Mouse (Mus musculus) MEL (cell line): Measurements from ENCODE around the gene Kncn. TPM values are rescaled to one million over a fixed set of nuclear protein-coding genes. Genes with fewer than 3 reads are reported as not detected.

Experiments
- DNase-seq: peaks from one replicate; pipeline ENCODE4 v3.0.0; 2011; ENCODE audit warnings: low read depth, low spot score
- H3K27ac ChIP-seq: 2 replicates; pipeline ENCODE4 v1.5.1; 2012; ENCODE audit warnings: low read depth, mild to moderate bottlenecking, control low read depth, low read length, moderate library complexity; ENCODE audit not compliant: control insufficient read depth
- H3K27me3 ChIP-seq, 2 experiments: fragments of 150-350 bp in 1 of 2; sonication (generic) in 1 of 2; 2 replicates each; pipeline ENCODE4 v1.6.1; 2012; ENCODE audit warnings: low read length in 2 of 2, mild to moderate bottlenecking in 2 of 2, improper control_type of control experiment in 1 of 2, moderate library complexity in 1 of 2; ENCODE audit not compliant: insufficient read depth in 2 of 2, control insufficient read depth in 1 of 2
- H3K36me3 ChIP-seq, 2 experiments: 2 replicates each; pipeline ENCODE4 v1.6.1; 2012 to 2014; ENCODE audit warnings: low read length in 2 of 2, improper control_type of control experiment in 1 of 2, inconsistent platforms in 1 of 2, mild to moderate bottlenecking in 1 of 2; ENCODE audit not compliant: insufficient read depth in 2 of 2, control insufficient read depth in 1 of 2
- H3K4me1 ChIP-seq, 2 experiments: fragments of 150-350 bp in 1 of 2; sonication (generic) in 1 of 2; 2 replicates each; pipeline ENCODE4 v1.6.1; 2012; ENCODE audit warnings: low read length in 2 of 2, improper control_type of control experiment in 1 of 2, mild to moderate bottlenecking in 1 of 2; ENCODE audit not compliant: insufficient read depth in 2 of 2, control insufficient read depth in 1 of 2
- H3K4me3 ChIP-seq, 2 experiments: fragments of 150-350 bp in 1 of 2; sonication (generic) in 1 of 2; 2 replicates each; pipeline ENCODE4 v1.5.1; 2012; ENCODE audit warnings: low read depth in 2 of 2, low read length in 2 of 2, mild to moderate bottlenecking in 2 of 2, moderate library complexity in 2 of 2, control low read depth in 1 of 2, improper control_type of control experiment in 1 of 2; ENCODE audit not compliant: control insufficient read depth in 1 of 2, insufficient read depth in 1 of 2
- H3K79me2 ChIP-seq: 2 replicates; pipeline ENCODE4 v1.6.1; 2012; ENCODE audit warnings: mild to moderate bottlenecking, low read length, moderate library complexity; ENCODE audit not compliant: control insufficient read depth, poor library complexity, insufficient read depth
- H3K9ac ChIP-seq: 2 replicates; pipeline ENCODE4 v1.6.1; 2012; ENCODE audit warnings: low read depth, mild to moderate bottlenecking, control low read depth, low read length, moderate library complexity; ENCODE audit not compliant: control insufficient read depth, poor library complexity, severe bottlenecking
- H3K9me3 ChIP-seq: fragments of 150-350 bp; sonication (generic); replicated peaks from 2 replicates; pipeline ENCODE4 v1.6.1; 2012; ENCODE audit warnings: mild to moderate bottlenecking, low read length, improper control_type of control experiment, moderate library complexity; ENCODE audit not compliant: insufficient read depth
- GATA1 ChIP-seq: IDR thresholded peaks from 2 replicates; pipeline ENCODE4 v1.6.1; 2011; ENCODE audit warnings: low read depth, low read length, improper control_type of control experiment
- HCFC1 ChIP-seq: IDR thresholded peaks from 2 replicates; pipeline ENCODE4 v1.6.1; 2012; ENCODE audit warnings: low read depth, mild to moderate bottlenecking, inconsistent platforms, low read length, improper control_type of control experiment, moderate library complexity
- KAT2A ChIP-seq: conservative IDR thresholded peaks from 2 replicates; pipeline ENCODE4 v1.6.1; 2012; ENCODE audit warnings: low read depth, low read length, improper control_type of control experiment, inconsistent platforms
- MAZ ChIP-seq: IDR thresholded peaks from 2 replicates; pipeline ENCODE4 v1.6.1; 2012; ENCODE audit warnings: low read depth, mild to moderate bottlenecking, inconsistent platforms, low read length, improper control_type of control experiment
- MXI1 ChIP-seq: IDR thresholded peaks from 2 replicates; pipeline ENCODE4 v1.6.1; 2011; ENCODE audit warnings: mild to moderate bottlenecking, low read depth, low read length, improper control_type of control experiment
- MYB ChIP-seq: IDR thresholded peaks from 2 replicates; pipeline ENCODE4 v1.6.1; 2011; ENCODE audit warnings: mild to moderate bottlenecking, low read depth, low read length, improper control_type of control experiment
- NELFE ChIP-seq: IDR thresholded peaks from 2 replicates; pipeline ENCODE4 v1.6.1; 2011; ENCODE audit warnings: low read depth, low read length, improper control_type of control experiment
- NRF1 ChIP-seq: IDR thresholded peaks from 2 replicates; pipeline ENCODE4 v1.6.1; 2014; ENCODE audit warnings: low read depth, mild to moderate bottlenecking, inconsistent platforms, low read length, improper control_type of control experiment, moderate library complexity; ENCODE audit not compliant: poor library complexity, insufficient read depth, severe bottlenecking
- POLR2A ChIP-seq, 2 experiments: IDR thresholded peaks; 2 replicates each; pipeline ENCODE4 v1.6.1; 2011 to 2012; ENCODE audit warnings: low read length in 2 of 2, mild to moderate bottlenecking in 2 of 2, control low read depth in 1 of 2, improper control_type of control experiment in 1 of 2, low read depth in 1 of 2, moderate library complexity in 1 of 2; ENCODE audit not compliant: control insufficient read depth in 1 of 2, insufficient read depth in 1 of 2, poor library complexity in 1 of 2
- SIN3A ChIP-seq: IDR thresholded peaks from 2 replicates; pipeline ENCODE4 v1.6.1; 2012; ENCODE audit warnings: low read length, improper control_type of control experiment, inconsistent platforms
- TAL1 ChIP-seq: IDR thresholded peaks from 2 replicates; pipeline ENCODE4 v1.6.1; 2012; ENCODE audit warnings: mild to moderate bottlenecking, inconsistent platforms, low read length, moderate library complexity, mixed read lengths
- TBP ChIP-seq: IDR thresholded peaks from 2 replicates; pipeline ENCODE4 v1.8.0; 2011; ENCODE audit warnings: low read depth, low read length, improper control_type of control experiment
- UBTF ChIP-seq: IDR thresholded peaks from 2 replicates; pipeline ENCODE4 v1.6.1; 2012; ENCODE audit warnings: low read depth, mild to moderate bottlenecking, inconsistent platforms, low read length, improper control_type of control experiment, moderate library complexity, borderline replicate concordance; ENCODE audit not compliant: insufficient read depth
- USF1 ChIP-seq: IDR thresholded peaks from 2 replicates; pipeline ENCODE4 v1.6.1; 2014; ENCODE audit warnings: low read depth, mild to moderate bottlenecking, inconsistent platforms, low read length, improper control_type of control experiment, moderate library complexity
- ZKSCAN1 ChIP-seq: IDR thresholded peaks from 2 replicates; pipeline ENCODE4 v1.6.1; 2012; ENCODE audit warnings: low read depth, mild to moderate bottlenecking, inconsistent platforms, low read length, improper control_type of control experiment, moderate library complexity
- polyA plus RNA-seq, 2 experiments: library from polyadenylated mRNA; stranded (reverse) in 1 of 2; unstranded in 1 of 2; fragments of >175 nt in 1 of 2; fragments of >200 nt in 1 of 2; gene quantifications; 2 replicates each; pipeline versions ENCODE4 v1.2.1 to v1.2.4; 2012; ENCODE audit warnings: low replicate concordance in 2 of 2, low read depth in 1 of 2; ENCODE audit not compliant: insufficient read length in 2 of 2, insufficient read depth in 1 of 2, missing spikeins in 1 of 2
- total RNA-seq: library from RNA; depleted of rRNA; stranded (reverse); fragments of 300-350 nt; gene quantifications from 2 replicates; pipeline ENCODE4 v1.2.3, GENCODE M21; 2012

Kncn gene
- total and polyA plus RNA-seq, 3 experiments: not detected

DNA sequence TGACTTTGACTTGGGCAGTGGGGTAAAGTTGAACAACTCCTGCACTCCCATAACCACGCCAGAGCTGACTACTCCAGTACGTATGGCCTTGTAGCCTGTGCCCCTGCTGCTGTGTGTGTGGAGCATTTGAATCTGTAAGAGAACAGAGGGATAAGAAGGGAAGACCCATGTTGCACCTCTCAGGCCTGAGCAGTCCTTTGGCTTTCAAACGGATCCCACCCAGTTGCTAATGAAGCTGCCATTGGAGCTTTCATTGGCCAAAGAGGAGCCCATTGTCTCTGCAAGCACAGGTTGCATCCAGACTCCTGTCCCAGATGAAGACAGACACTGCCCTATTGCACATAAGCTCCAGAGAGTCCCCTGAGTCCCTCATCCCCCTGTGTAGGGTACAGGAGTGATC, 11.0 kb upstream of the Kncn start:
- H3K9ac ChIP-seq: no peak overlapping the region
- peaks cover 0 to 14% of the 10 kb centered on the region in 2 experiments; a peak in 2 of 4 replicates for H3K36me3 ChIP-seq
- no peaks in the 10 kb centered on the region for H3K79me2 ChIP-seq
- H3K27me3 ChIP-seq: no peaks in the 10 kb centered on the region
- H3K4me1 ChIP-seq: no peaks in the 10 kb centered on the region
- DNase-seq: no peak
- H3K9me3 ChIP-seq: no peaks in the 10 kb centered on the region
- TF ChIP-seq MAZ: no peak
- no peak overlapping the region for H3K4me3 ChIP-seq
- H3K27ac ChIP-seq: no peak overlapping the region

DNA sequence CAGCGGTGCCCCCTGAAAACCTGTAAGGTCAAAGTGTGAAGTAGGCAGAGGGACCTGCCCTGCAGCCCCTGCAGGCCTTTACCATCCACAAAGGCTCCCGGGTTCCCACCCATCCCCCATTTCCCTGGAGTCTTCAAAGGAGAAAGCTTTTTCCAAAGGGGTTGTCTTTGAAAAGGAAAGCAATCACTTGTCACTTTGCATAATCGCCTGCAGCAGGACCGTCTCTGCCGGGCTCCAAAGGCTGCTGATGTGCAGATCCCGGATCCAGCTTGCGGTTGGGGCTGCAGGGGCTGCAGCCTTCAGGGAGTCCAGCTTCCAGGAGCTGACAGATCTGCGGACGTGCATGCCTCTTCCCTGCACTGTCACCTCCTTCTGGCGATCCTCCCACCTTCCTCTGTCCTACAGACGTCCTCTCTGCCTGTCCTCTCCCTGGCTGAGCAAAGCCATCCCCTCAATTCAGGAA, 6.0 kb upstream of the Kncn start:
- Histone ChIP-seq H3K9ac (no peak overlapping the region), H3K79me2 (no peaks in the 10 kb centered on the region), H3K9me3 (no peaks in the 10 kb centered on the region), H3K36me3 (peaks cover 0 to 4% of the 10 kb centered on the region in 2 experiments; a peak in 1 of 4 replicates), H3K27ac (no peak overlapping the region), H3K4me3 (no peak overlapping the region), H3K27me3 (no peaks in the 10 kb centered on the region), H3K4me1 (no peaks in the 10 kb centered on the region)
- no peak for TF ChIP-seq TBP
- TF ChIP-seq POLR2A (IDR thresholded peaks at IDR 0.05; ENCODE audit: control insufficient read depth in 1 of 2, insufficient read depth in 1 of 2, low read depth in 1 of 2, low read length in 2 of 2, poor library complexity in 1 of 2): no peak
- no peak for TF ChIP-seq NRF1
- no peak for TF ChIP-seq ZKSCAN1
- no peak for TF ChIP-seq UBTF
- no peak for TF ChIP-seq KAT2A
- no peak for DNase-seq

DNA sequence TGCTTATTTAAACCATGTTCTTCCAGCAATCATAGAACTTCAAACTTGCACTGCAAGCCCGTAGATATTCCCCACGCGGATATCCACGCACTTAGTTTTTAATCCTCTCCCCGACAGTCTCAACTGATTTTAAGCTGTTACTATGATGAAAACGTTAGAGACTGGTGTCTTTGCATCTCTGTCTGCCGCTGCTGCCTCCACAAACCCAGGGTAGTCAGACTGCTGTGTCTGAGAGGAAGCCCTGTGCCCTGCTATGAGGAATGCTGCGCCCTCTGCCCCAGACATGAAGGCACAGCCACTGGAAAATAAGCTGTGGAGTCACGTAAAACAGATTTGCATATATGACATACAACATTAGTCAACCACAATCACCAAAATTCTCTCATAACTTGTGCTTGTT, 5.4 kb upstream of the Kncn start:
- no peak for DNase-seq
- TF ChIP-seq TAL1 (no peak), NRF1 (no peak), GATA1 (no peak), SIN3A (no peak), MXI1 (no peak), NELFE (no peak), MYB (no peak), USF1 (no peak), UBTF (no peak), MAZ (no peak), HCFC1 (no peak)
- Histone ChIP-seq H3K4me1 (no peaks in the 10 kb centered on the region), H3K79me2 (no peaks in the 10 kb centered on the region), H3K27ac (no peak overlapping the region), H3K27me3 (no peaks in the 10 kb centered on the region), H3K9me3 (no peaks in the 10 kb centered on the region), H3K36me3 (peaks cover 0 to 2% of the 10 kb centered on the region in 2 experiments; a peak in 1 of 4 replicates), H3K4me3 (no peak overlapping the region), H3K9ac (no peak overlapping the region)
